Mouse (Mus musculus): ENCODE results near the gene B3gnt2.

B3gnt2 gene

GRCm38 (mm10) chr11:22733936-22734335 lies 126.8 kb downstream of the B3gnt2 start:
- no peak for DNase-seq (ENCODE audit: low read depth, low spot score)

GRCm38 (mm10) chr11:22732907-22733306 lies 127.9 kb downstream of the B3gnt2 start:
- no peak for DNase-seq (ENCODE audit: low read depth, low spot score)

GRCm38 (mm10) chr11:22723096-22723495 lies 137.7 kb downstream of the B3gnt2 start:
- DNase-seq (ENCODE audit: low read depth, low spot score): no peak

- DNase-seq (ENCODE audit: low read depth, low spot score): no peak
Measured at GRCm38 (mm10) chr11:22720096-22720495, 140.7 kb downstream of the B3gnt2 start.

GRCm38 (mm10) chr11:22719570-22719969 lies 141.2 kb downstream of the B3gnt2 start:
- DNase-seq (ENCODE audit: low read depth, low spot score): no peak

- DNase-seq (ENCODE audit: low read depth, low spot score): no peak
Measured at GRCm38 (mm10) chr11:22718036-22718435, 142.7 kb downstream of the B3gnt2 start.

- DNase-seq (ENCODE audit: low read depth, low spot score): no peak
Measured at GRCm38 (mm10) chr11:22711327-22711726, 149.4 kb downstream of the B3gnt2 start.

- DNase-seq (ENCODE audit: low read depth, low spot score): no peak
Measured at GRCm38 (mm10) chr11:22710596-22710995, 150.2 kb downstream of the B3gnt2 start.
